Mouse (Mus musculus) embryonic facial prominence, embryonic 15.5 days (tissue): Measurements from ENCODE around the gene H2afv. TPM values are rescaled to one million over a fixed set of nuclear protein-coding genes. Genes with fewer than 3 reads are reported as not detected.

Experiments
- ATAC-seq: fragments of 200-750 bp; cut with Nextera tagmentation; 2 replicates; pipeline ENCODE4 v1.8.0; 2017; ENCODE audit warnings: low read depth, moderate TSS enrichment; ENCODE audit not compliant: insufficient number of reproducible peaks, low FRiP score, low TSS enrichment
- H3K27ac ChIP-seq: fragments of 300-500 bp; sonication (generic); replicated peaks from 2 replicates; pipeline ENCODE4 v1.5.1; 2015; ENCODE audit warnings: mild to moderate bottlenecking, inconsistent platforms
- H3K27me3 ChIP-seq: fragments of 300-500 bp; sonication (generic); 2 replicates; pipeline ENCODE4 v1.6.1; 2015; ENCODE audit warnings: inconsistent platforms
- H3K36me3 ChIP-seq: fragments of 300-500 bp; sonication (generic); 2 replicates; pipeline ENCODE4 v1.6.1; 2015; ENCODE audit warnings: mild to moderate bottlenecking, inconsistent platforms
- H3K4me1 ChIP-seq: fragments of 300-500 bp; sonication (generic); 2 replicates; pipeline ENCODE4 v1.6.1; 2015; ENCODE audit warnings: inconsistent platforms
- H3K4me2 ChIP-seq: fragments of 300-500 bp; sonication (generic); replicated peaks from 2 replicates; pipeline ENCODE4 v1.6.1; 2015; ENCODE audit warnings: mild to moderate bottlenecking, inconsistent platforms
- H3K4me3 ChIP-seq: fragments of 300-500 bp; sonication (generic); replicated peaks from 2 replicates; pipeline ENCODE4 v1.5.1; 2015; ENCODE audit warnings: mild to moderate bottlenecking, inconsistent platforms
- H3K9ac ChIP-seq: fragments of 300-500 bp; sonication (generic); 2 replicates; pipeline ENCODE4 v1.6.1; 2015; ENCODE audit warnings: inconsistent platforms
- H3K9me3 ChIP-seq: fragments of 300-500 bp; sonication (generic); replicated peaks from 2 replicates; pipeline ENCODE4 v1.6.1; 2016; ENCODE audit warnings: inconsistent platforms
- whole genome bisulfite sequencing: fragments of 180-500 bp; shearing (Covaris S2); methylation state at CpG from one replicate; pipeline ENCODE4 v1.1.7; 2015; 5-methylcytosine and 5-hydroxymethylcytosine counted together
- polyA plus RNA-seq: library from polyadenylated mRNA; unstranded; fragments of >200 nt; fragmentation: Nextera tagmentation; extraction: Ambion mirVana; gene quantifications from 2 replicates; pipeline ENCODE4 v1.2.1, GENCODE M21; 2015

The H2afv gene
- polyA plus RNA-seq, 1 experiment from 2014 or later = 443 TPM

GRCm38 (mm10) chr11:6402515-6403510 lies 41.4 kb downstream of the H2afv start:
- H3K9me3 ChIP-seq = no peaks in the 10 kb centered on the region
- H3K4me3 ChIP-seq = no peak overlapping the region
- no peaks in the 10 kb centered on the region for H3K27me3 ChIP-seq
- no peak for ATAC-seq
- no peak overlapping the region for H3K27ac ChIP-seq
- H3K4me1 ChIP-seq = peaks cover 36% of the 10 kb centered on the region
- H3K4me2 ChIP-seq = no peak overlapping the region
- H3K36me3 ChIP-seq = peaks cover 76% of the 10 kb centered on the region
- no peak overlapping the region for H3K9ac ChIP-seq
- WGBS = 84% methylated on average over 19 of the region's 19 CpGs

DNA sequence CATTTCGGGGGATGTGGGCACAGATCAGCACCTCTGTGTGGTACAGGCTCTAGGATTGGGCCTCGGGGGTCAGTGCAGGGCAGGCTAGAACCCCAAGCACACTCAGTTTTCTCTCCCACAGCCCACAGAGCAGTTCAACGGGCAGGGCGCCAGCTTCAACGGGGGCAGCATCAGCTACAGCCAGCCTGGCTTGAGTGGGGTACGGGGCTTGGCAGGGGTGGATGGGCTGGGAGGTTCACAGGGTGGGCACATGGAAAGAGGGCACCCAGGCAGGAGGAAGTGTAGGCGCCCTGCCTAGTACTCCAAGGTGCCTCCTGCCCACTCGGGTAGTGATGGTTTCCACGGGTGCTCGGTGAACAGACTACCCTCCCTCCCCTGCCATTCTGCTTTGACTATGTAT lies 46.1 kb downstream of the H2afv start:
- no peak overlapping the region for H3K4me3 ChIP-seq
- no peaks in the 10 kb centered on the region for H3K27me3 ChIP-seq
- no peaks in the 10 kb centered on the region for H3K4me1 ChIP-seq
- no peak overlapping the region for H3K9ac ChIP-seq
- no peaks in the 10 kb centered on the region for H3K9me3 ChIP-seq
- H3K36me3 ChIP-seq = peaks cover 73% of the 10 kb centered on the region
- no peak for ATAC-seq
- WGBS = 93% methylated on average over 10 of the region's 10 CpGs
- no peak overlapping the region for H3K27ac ChIP-seq
- no peak overlapping the region for H3K4me2 ChIP-seq

DNA sequence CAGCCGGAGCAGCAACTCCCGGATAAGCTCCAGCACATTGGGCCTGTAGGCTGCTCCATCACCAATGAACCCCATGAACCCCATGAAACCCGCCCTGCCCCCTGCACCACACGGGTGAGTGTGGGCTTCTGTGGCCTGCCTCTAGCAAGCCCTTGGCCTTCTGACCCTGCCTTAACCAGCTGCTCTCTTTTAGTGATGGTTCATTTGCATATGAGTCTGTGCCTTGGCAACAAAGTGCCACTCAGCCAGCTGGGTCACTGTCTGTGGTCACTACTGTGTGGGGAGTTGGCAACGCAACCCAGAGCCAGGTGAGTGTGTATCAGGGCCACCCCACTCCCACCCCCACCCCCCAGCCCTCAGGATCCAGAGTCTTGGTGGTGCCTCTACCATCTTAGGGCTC lies 48.7 kb downstream of the H2afv start:
- H3K4me3 ChIP-seq = no peak overlapping the region
- H3K4me1 ChIP-seq = peaks cover 11% of the 10 kb centered on the region
- 88% methylated on average over 5 of the region's 5 CpGs for WGBS
- no peak overlapping the region for H3K9ac ChIP-seq
- H3K9me3 ChIP-seq = no peaks in the 10 kb centered on the region
- peaks cover 52% of the 10 kb centered on the region for H3K36me3 ChIP-seq
- H3K27me3 ChIP-seq = no peaks in the 10 kb centered on the region
- ATAC-seq = no peak
- H3K4me2 ChIP-seq = no peak overlapping the region
- no peak overlapping the region for H3K27ac ChIP-seq

- H3K9ac ChIP-seq = no peak overlapping the region
- no peak for ATAC-seq
- no peaks in the 10 kb centered on the region for H3K9me3 ChIP-seq
- H3K27me3 ChIP-seq = no peaks in the 10 kb centered on the region
- no peak overlapping the region for H3K4me3 ChIP-seq
- H3K4me1 ChIP-seq = peaks cover 23% of the 10 kb centered on the region
- H3K4me2 ChIP-seq = no peak overlapping the region
- WGBS = 50% methylated on average over 1 of the region's 1 CpGs
- H3K27ac ChIP-seq = no peak overlapping the region
- peaks cover 35% of the 10 kb centered on the region for H3K36me3 ChIP-seq
These were observed 50.4 kb downstream of the H2afv start for GRCm38 (mm10) chr11:6393866-6394265.

- peaks cover 23% of the 10 kb centered on the region for H3K4me1 ChIP-seq
- no peaks in the 10 kb centered on the region for H3K27me3 ChIP-seq
- no peak overlapping the region for H3K27ac ChIP-seq
- H3K36me3 ChIP-seq = peaks cover 25% of the 10 kb centered on the region
- 79% methylated on average over 6 of the region's 6 CpGs for WGBS
- H3K9ac ChIP-seq = no peak overlapping the region
- no peak overlapping the region for H3K4me2 ChIP-seq
- H3K4me3 ChIP-seq = no peak overlapping the region
- ATAC-seq = no peak
- no peaks in the 10 kb centered on the region for H3K9me3 ChIP-seq
These were observed 51.4 kb downstream of the H2afv start for GRCm38 (mm10) chr11:6392857-6393256.

DNA sequence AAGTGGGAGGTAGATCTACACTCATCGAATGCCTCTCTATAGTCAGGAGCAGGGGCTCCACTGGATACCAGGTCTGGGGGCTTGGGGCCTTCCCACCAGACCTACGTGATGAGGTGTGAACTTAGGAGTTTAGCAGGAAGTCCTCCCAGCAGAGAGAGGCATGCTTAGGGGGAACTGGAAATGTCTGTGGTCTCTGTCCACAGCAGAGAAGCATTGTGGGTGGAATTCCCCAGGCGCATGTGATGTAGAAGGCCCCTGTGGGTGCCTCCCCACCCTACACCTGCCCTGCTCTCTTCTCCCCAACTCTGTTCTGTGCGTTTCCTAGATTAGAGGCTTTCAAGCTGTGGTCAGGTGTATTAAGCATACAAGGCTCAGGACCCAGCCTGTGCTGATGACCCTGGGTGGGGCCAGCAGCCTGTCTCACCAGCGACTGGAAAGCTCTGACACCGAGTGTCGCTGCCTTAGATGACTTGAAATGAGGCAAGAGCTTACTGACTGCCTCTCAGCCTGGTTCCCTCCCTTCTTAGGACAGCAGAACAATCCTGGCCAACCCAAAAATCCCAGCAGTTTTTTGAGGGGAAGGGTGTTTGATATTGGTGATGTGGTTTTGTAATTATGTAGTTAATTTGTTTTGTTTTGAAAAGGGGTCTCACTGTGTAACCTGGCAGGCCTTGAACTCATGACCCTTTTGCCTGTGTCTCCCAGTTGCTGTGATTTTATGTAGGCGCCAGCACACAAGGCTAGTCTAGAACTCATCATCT lies 52.5 kb downstream of the H2afv start:
- no peak for ATAC-seq
- H3K9ac ChIP-seq = no peak overlapping the region
- H3K4me1 ChIP-seq = peaks cover 23% of the 10 kb centered on the region
- H3K9me3 ChIP-seq = no peaks in the 10 kb centered on the region
- H3K4me2 ChIP-seq = no peak overlapping the region
- H3K27ac ChIP-seq = no peak overlapping the region
- H3K4me3 ChIP-seq = no peak overlapping the region
- H3K36me3 ChIP-seq = peaks cover 14% of the 10 kb centered on the region
- H3K27me3 ChIP-seq = no peaks in the 10 kb centered on the region
- 80% methylated on average over 8 of the region's 8 CpGs for WGBS

DNA sequence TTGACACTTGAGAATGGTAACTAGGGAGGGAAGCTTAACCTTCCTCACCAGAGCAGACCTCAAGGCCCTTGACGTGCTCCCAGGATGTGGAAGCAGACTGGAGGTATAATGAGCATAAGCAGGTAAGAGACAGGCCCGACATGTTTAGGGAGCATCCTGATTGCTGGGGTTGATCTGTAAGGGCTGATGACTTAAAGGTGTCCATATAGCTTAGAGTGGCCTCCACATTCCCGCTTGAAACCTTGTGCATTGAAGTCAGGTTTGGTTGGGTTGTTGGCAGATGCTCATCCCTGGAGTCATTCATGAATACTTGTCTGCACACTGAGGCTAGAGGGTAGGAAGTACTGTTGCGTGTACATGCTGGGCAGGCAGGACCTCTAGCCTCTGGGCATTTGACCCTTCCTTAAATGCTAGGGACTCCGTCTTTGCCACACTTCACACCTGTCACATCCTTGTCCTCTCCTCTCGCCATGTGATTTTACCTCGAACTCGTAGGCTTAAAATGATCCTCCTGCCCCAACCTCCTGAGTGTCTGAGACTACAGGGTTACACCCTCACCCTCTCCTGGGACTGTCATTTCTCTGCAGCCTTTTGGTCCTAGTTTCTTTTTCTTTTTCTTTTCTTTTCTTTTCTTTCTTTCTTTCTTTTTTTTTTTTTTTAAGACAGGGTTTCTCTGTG lies 53.7 kb downstream of the H2afv start:
- H3K4me1 ChIP-seq = peaks cover 23% of the 10 kb centered on the region

GRCm38 (mm10) chr11:6389483-6389921 lies 54.7 kb downstream of the H2afv start:
- 0 out of 2 replicates have a peak overlapping the region, but pooled peaks have one; percentile 48 for H3K27ac ChIP-seq
- no peak for ATAC-seq
- H3K4me2 ChIP-seq = peak overlapping the region; percentile 84

More for the DNA sequence above, 53.7 kb downstream of the H2afv start:
- H3K27me3 ChIP-seq = no peaks in the 10 kb centered on the region
- peaks cover 5% of the 10 kb centered on the region; the same call in 1 of the 2 replicates for H3K36me3 ChIP-seq
- peak overlapping the region; percentile 84 for H3K4me2 ChIP-seq
- WGBS = 78% methylated on average over 8 of the region's 8 CpGs
- H3K9ac ChIP-seq = peak overlapping the region; percentile 76; the same call in 1 of the 2 replicates
- H3K27ac ChIP-seq = no peak overlapping the region
- peak overlapping the region; percentile 82 for H3K4me3 ChIP-seq
- H3K9me3 ChIP-seq = no peaks in the 10 kb centered on the region
- ATAC-seq = no peak

GRCm38 (mm10) chr11:6388726-6389413 lies 55.4 kb downstream of the H2afv start, which contains the start of gene Zmiz2:
Gene Zmiz2 (plus strand): TSS chr11:6389074.
- Histone ChIP-seq H3K4me1 (peaks cover 23% of the 10 kb centered on the region), H3K27ac (peak within 1 kb of the TSS; percentile 95), H3K36me3 (peaks cover 5% of the 10 kb centered on the region; the same call in 1 of the 2 replicates), H3K9me3 (no peaks in the 10 kb centered on the region), H3K27me3 (no peaks in the 10 kb centered on the region), H3K4me3 (peak within 1 kb of the TSS; percentile 82), H3K9ac (peak within 1 kb of the TSS; percentile 76), H3K4me2 (peak within 1 kb of the TSS; percentile 84)
- ATAC-seq = peak; percentile 98
- WGBS = 5% methylated on average over 57 of the region's 60 CpGs

More at GRCm38 (mm10) chr11:6389483-6389921, 54.7 kb downstream of the H2afv start:
- WGBS = under 1% methylated on average over 40 of the region's 43 CpGs
- Histone ChIP-seq H3K9ac (peak overlapping the region; percentile 76), H3K9me3 (no peaks in the 10 kb centered on the region), H3K4me1 (peaks cover 23% of the 10 kb centered on the region), H3K4me3 (peak overlapping the region; percentile 82), H3K36me3 (peaks cover 5% of the 10 kb centered on the region; the same call in 1 of the 2 replicates), H3K27me3 (no peaks in the 10 kb centered on the region)

DNA sequence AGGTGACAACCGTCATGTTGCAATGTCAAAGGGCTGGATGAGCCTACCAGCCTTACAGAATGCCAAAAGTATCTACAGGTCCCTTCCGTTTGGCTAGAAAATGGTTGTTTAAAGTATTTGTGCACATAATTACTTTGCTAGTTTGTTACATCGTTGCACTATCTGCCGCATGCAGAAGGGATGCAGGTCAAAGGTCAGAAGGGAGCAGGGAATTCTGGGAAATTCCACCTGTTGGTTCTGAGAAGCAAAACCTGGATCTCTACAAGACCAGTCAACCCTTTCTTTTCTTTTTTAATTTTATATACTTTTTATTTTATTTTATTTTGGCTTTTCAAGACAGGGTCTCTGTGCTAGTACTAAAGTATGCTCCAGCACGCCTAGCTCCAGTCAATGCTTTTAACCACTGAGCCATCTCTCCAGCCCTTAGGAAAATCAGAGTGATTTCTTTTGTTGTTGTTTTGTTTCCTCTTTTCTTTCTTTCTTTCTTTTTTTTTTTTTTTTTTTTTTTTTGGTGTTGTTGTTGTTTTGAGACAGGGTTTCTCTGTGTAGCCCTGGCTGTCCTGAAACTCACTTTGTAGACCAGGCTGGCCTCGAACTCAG lies 56.0 kb downstream of the H2afv start:
- peaks cover 23% of the 10 kb centered on the region for H3K4me1 ChIP-seq
- H3K9ac ChIP-seq = no peak overlapping the region
- WGBS = 88% methylated on average over 6 of the region's 6 CpGs
- H3K27ac ChIP-seq = peak overlapping the region; percentile 95
- peak overlapping the region; percentile 41; the same call in 1 of the 2 replicates for H3K4me2 ChIP-seq
- peak overlapping the region; percentile 82; the same call in 1 of the 2 replicates for H3K4me3 ChIP-seq
- H3K36me3 ChIP-seq = peaks cover 5% of the 10 kb centered on the region; the same call in 1 of the 2 replicates
- no peaks in the 10 kb centered on the region for H3K9me3 ChIP-seq
- no peaks in the 10 kb centered on the region for H3K27me3 ChIP-seq
- ATAC-seq = no peak
